18 mouse cellular contexts compared by ENCODE assay signal in the genomic region with DNA sequence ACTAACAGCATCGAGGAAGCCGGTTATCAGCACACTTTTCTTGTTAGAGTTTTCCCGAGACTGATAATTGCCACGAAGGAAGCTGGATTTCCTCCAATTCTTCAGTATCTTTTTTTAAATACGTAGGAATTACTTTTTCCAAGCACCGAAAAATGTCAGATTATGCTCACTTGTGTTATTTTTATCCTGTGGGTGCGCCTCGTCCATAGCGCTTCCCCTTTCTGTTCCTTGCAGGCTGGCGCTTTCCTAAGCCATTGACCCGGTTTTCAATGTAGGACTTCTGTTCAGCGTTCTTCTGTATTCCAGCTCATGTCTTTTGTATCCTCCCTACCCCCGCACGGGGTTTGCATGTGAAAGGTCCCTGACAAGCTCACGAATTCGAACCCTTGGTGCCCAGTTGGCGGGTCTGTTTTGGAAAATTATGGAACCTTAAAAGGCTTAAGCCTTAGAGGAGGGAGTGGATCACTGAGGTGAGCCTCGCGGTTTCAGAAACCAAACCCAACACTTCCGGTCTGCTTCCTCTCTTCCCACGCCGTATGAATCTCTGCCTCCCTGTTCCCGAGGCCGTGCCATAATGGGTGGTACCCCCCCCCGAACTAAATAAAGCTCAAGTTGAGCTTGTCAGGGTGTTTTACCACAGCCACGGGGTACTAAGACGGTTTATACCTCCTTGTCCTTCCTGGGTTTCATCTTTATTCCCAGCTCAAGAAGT.
A peak's percentile ranks its signal among the peaks of the same experiment; 100 is the strongest.
DNase-seq lines count a peak whose midpoint lies in the region; ATAC-seq and TF ChIP-seq lines count a peak whose summit lies in the region.
"Had no signal": no experiment of that assay in that cellular context is flagged by ENCODE, and none has a peak within 500 bp of the region (broad histone marks: within the 10 kb centered on the region; RNA-seq: fewer than 3 reads in every experiment).

No protein-coding gene starts in this region.

- peak overlapping the region; percentile 20; the same call in 1 of the 2 replicates for H3K4me2 ChIP-seq in liver, embryonic 16.5 days (ENCODE audit: low read depth, low read length)
- peak overlapping the region; percentile 40 for H3K4me2 ChIP-seq in heart, embryonic 13.5 days
- peak overlapping the region; percentile 14; the same call in 1 of the 2 replicates for H3K4me2 ChIP-seq in stomach, postnatal 0 days (replicated peaks; ENCODE audit: low read depth)
- H3K4me2 ChIP-seq: forebrain, embryonic 12.5 days had no signal

- TF ChIP-seq EP300 in stomach, postnatal 0 days (optimal IDR thresholded peaks at IDR 0.05), result no peak

- no peak overlapping the region for H3K9ac ChIP-seq in liver, embryonic 16.5 days (ENCODE audit: low read depth, low read length)
- no peak overlapping the region for H3K9ac ChIP-seq in heart, embryonic 13.5 days
- H3K9ac ChIP-seq in stomach, postnatal 0 days (ENCODE audit: low read length), result no peak overlapping the region
- H3K9ac ChIP-seq: forebrain, embryonic 12.5 days; liver, embryonic 14.5 days had no signal

- no peaks in the 10 kb centered on the region for H3K36me3 ChIP-seq in liver, embryonic 16.5 days (ENCODE audit: control insufficient read depth, insufficient read depth)
- no peaks in the 10 kb centered on the region for H3K36me3 ChIP-seq in heart, embryonic 13.5 days
- H3K36me3 ChIP-seq in stomach, postnatal 0 days (ENCODE audit: control insufficient read depth, insufficient read depth, low read length), result no peaks in the 10 kb centered on the region
- H3K36me3 ChIP-seq: forebrain, embryonic 12.5 days; limb, embryonic 10.5 days had no signal

- no peaks in the 10 kb centered on the region for H3K4me1 ChIP-seq in liver, embryonic 16.5 days (ENCODE audit: control insufficient read depth, low read depth, low read length)
- peaks cover 3% of the 10 kb centered on the region; the same call in 1 of the 2 replicates for H3K4me1 ChIP-seq in brown adipose tissue, adult 24 weeks (ENCODE audit: control insufficient read depth, insufficient read depth, insufficient read length, low read length)
- peaks cover 27% of the 10 kb centered on the region for H3K4me1 ChIP-seq in heart, embryonic 13.5 days
- no peaks in the 10 kb centered on the region for H3K4me1 ChIP-seq in stomach, postnatal 0 days (replicated peaks; ENCODE audit: control insufficient read depth, insufficient read depth)
- H3K4me1 ChIP-seq: forebrain, embryonic 12.5 days; limb, embryonic 10.5 days had no signal

- no peak overlapping the region for H3K27ac ChIP-seq in liver, embryonic 16.5 days (ENCODE audit: low read length)
- no peak overlapping the region for H3K27ac ChIP-seq in brown adipose tissue, adult 24 weeks (replicated peaks; ENCODE audit: low read depth, low read length)
- H3K27ac ChIP-seq in heart, embryonic 13.5 days (replicated peaks), result no peak overlapping the region
- no peak overlapping the region for H3K27ac ChIP-seq in stomach, postnatal 0 days (replicated peaks)
- H3K27ac ChIP-seq: forebrain, embryonic 12.5 days; limb, embryonic 10.5 days; liver, embryonic 14.5 days had no signal

- H3K27me3 ChIP-seq in liver, embryonic 16.5 days (ENCODE audit: control insufficient read depth, insufficient read depth, low read depth, low read length), result no peaks in the 10 kb centered on the region
- H3K27me3 ChIP-seq in heart, embryonic 13.5 days (replicated peaks), result no peaks in the 10 kb centered on the region
- H3K27me3 ChIP-seq in stomach, postnatal 0 days (ENCODE audit: control insufficient read depth, insufficient read depth, low read length), result no peaks in the 10 kb centered on the region
- H3K27me3 ChIP-seq: forebrain, embryonic 12.5 days had no signal

- no peak for ATAC-seq in liver, embryonic 16.5 days (ENCODE audit: low read depth)
- ATAC-seq in heart, embryonic 13.5 days (ENCODE audit: extremely low read depth, insufficient number of reproducible peaks, low FRiP score, low TSS enrichment), result no peak
- ATAC-seq in stomach, postnatal 0 days (ENCODE audit: low FRiP score, low TSS enrichment), result no peak
- ATAC-seq: activated CD4-positive, CD25-positive, alpha-beta regulatory T cell, adult 4 months; midbrain, embryonic 16.5 days had no signal

- H3K9me3 ChIP-seq in liver, embryonic 16.5 days (replicated peaks; ENCODE audit: control insufficient read depth, low read length), result no peaks in the 10 kb centered on the region
- no peaks in the 10 kb centered on the region for H3K9me3 ChIP-seq in heart, embryonic 13.5 days
- H3K9me3 ChIP-seq in stomach, postnatal 0 days (ENCODE audit: control insufficient read depth, low read length), result no peaks in the 10 kb centered on the region
- H3K9me3 ChIP-seq: forebrain, embryonic 12.5 days; limb, embryonic 10.5 days had no signal

- WGBS in liver, embryonic 16.5 days (ENCODE audit: insufficient replicate concordance), result 38% methylated on average over 27 of the region's 27 CpGs
- WGBS in heart, embryonic 13.5 days, result 57% methylated on average over 27 of the region's 27 CpGs
- WGBS in stomach, postnatal 0 days, result 80% methylated on average over 27 of the region's 27 CpGs

- H3K4me3 ChIP-seq in liver, embryonic 16.5 days (ENCODE audit: low read depth, low read length), result no peak overlapping the region
- peak overlapping the region; percentile 30; the same call in 1 of the 2 replicates for H3K4me3 ChIP-seq in brown adipose tissue, adult 24 weeks (ENCODE audit: insufficient read depth, low read depth, low read length)
- no peak overlapping the region for H3K4me3 ChIP-seq in heart, embryonic 13.5 days
- no peak overlapping the region for H3K4me3 ChIP-seq in stomach, postnatal 0 days (ENCODE audit: low read depth, low read length)
- H3K4me3 ChIP-seq: forebrain, embryonic 12.5 days; limb, embryonic 10.5 days had no signal

- DNase-seq in liver, result no peak
- no peak for DNase-seq in stomach, postnatal 0 days (ENCODE audit: low spot score)
- no peak for DNase-seq in cerebellum, postnatal 36 days
- no peak for DNase-seq in lung, postnatal 4 days
- DNase-seq: adrenal gland, postnatal 25 days; cerebellum, adult 11 months; kidney, adult 9 months; layer of hippocampus, postnatal 36 days; right cerebral cortex, postnatal 25 days; thymus, adult 2 months had no signal

- TF ChIP-seq CTCF in stomach, postnatal 0 days (IDR thresholded peaks at IDR 0.05; ENCODE audit: low read depth), result no peak
